19 mouse cellular contexts compared by ENCODE assay signal in the genomic region with DNA sequence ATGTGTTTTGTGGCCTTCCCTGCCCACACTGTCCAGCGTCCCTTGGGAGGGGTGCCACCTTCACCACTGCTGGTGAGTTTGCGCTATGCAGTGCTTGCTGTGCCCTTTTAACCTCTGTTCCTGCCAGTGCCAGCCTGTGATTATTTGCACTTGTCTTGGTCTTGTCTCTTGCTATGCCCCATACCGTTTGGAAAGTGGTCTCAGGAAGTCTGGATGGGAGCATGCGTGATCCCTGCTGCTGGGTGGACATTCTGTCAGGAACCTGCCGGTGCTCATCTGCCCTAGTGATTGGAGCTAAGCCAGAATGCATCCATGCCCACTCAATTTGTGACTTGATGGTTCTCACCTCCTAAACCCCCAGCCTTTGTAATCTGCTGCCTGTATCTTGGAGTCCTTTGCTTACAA. TPM values are rescaled to one million over a fixed set of nuclear protein-coding genes. Genes with fewer than 3 reads are reported as not detected.
DNase-seq lines count a peak whose midpoint lies in the region; ATAC-seq and TF ChIP-seq lines count a peak whose summit lies in the region.
"Had no signal": no experiment of that assay in that cellular context is flagged by ENCODE, and none has a peak within 500 bp of the region (broad histone marks: within the 10 kb centered on the region; RNA-seq: fewer than 3 reads in every experiment).

No protein-coding gene starts in this region.

- intact Hi-C loops in gastrocnemius, postnatal 14 days (cut with DNase I; ENCODE audit: low total_unique reads), result no loop called here

- WGBS in liver, adult 2 months, result 23% methylated on average over 5 of the region's 5 CpGs
- 66% methylated on average over 5 of the region's 5 CpGs for WGBS in liver, embryonic 12.5 days (ENCODE audit: insufficient replicate concordance)
- WGBS in heart, embryonic 12.5 days, result 53% methylated on average over 5 of the region's 5 CpGs
- WGBS in heart, embryonic 16.5 days, result 37% methylated on average over 5 of the region's 5 CpGs
- WGBS in midbrain, embryonic 14.5 days, result 80% methylated on average over 5 of the region's 5 CpGs

- peaks cover 15% of the 10 kb centered on the region for H3K36me3 ChIP-seq in liver, adult 2 months (ENCODE audit: control insufficient read depth, insufficient read depth, low read length)
- peaks cover 61% of the 10 kb centered on the region for H3K36me3 ChIP-seq in liver, embryonic 12.5 days
- peaks cover 60% of the 10 kb centered on the region for H3K36me3 ChIP-seq in heart, embryonic 12.5 days
- H3K36me3 ChIP-seq in heart, embryonic 16.5 days (ENCODE audit: control insufficient read depth, insufficient read depth), result peaks cover 40% of the 10 kb centered on the region
- H3K36me3 ChIP-seq in midbrain, embryonic 14.5 days (ENCODE audit: control insufficient read depth, insufficient read depth, low read length), result peaks cover 64% of the 10 kb centered on the region

- no peaks in the 10 kb centered on the region for H3K9me3 ChIP-seq in liver, embryonic 12.5 days (replicated peaks)
- H3K9me3 ChIP-seq in heart, embryonic 12.5 days (replicated peaks), result no peaks in the 10 kb centered on the region
- no peaks in the 10 kb centered on the region for H3K9me3 ChIP-seq in heart, embryonic 16.5 days (replicated peaks; ENCODE audit: control insufficient read depth, low read length)
- no peaks in the 10 kb centered on the region for H3K9me3 ChIP-seq in midbrain, embryonic 14.5 days (ENCODE audit: control insufficient read depth, low read length)
- H3K9me3 ChIP-seq: limb, embryonic 13.5 days; liver, embryonic 15.5 days; midbrain, embryonic 10.5 days had no signal

- H3K27me3 ChIP-seq in liver, adult 2 months (ENCODE audit: control insufficient read depth, insufficient read depth, low read length), result no peaks in the 10 kb centered on the region
- no peaks in the 10 kb centered on the region for H3K27me3 ChIP-seq in liver, embryonic 12.5 days (replicated peaks)
- H3K27me3 ChIP-seq in heart, embryonic 12.5 days (replicated peaks), result no peaks in the 10 kb centered on the region
- H3K27me3 ChIP-seq in heart, embryonic 16.5 days (ENCODE audit: control insufficient read depth, insufficient read depth, low read length), result no peaks in the 10 kb centered on the region
- H3K27me3 ChIP-seq in midbrain, embryonic 14.5 days (ENCODE audit: control insufficient read depth, insufficient read depth, low read length), result no peaks in the 10 kb centered on the region
- H3K27me3 ChIP-seq: limb, embryonic 13.5 days; liver, embryonic 15.5 days had no signal

- TF ChIP-seq CTCF in liver, adult 2 months (IDR thresholded peaks at IDR 0.05; ENCODE audit: low read depth, low read length), result peak; percentile 44

- H3K4me1 ChIP-seq in liver, adult 2 months (ENCODE audit: control insufficient read depth, insufficient read depth, low read length), result peaks cover 13% of the 10 kb centered on the region
- H3K4me1 ChIP-seq in liver, embryonic 12.5 days, result no peaks in the 10 kb centered on the region
- H3K4me1 ChIP-seq in heart, embryonic 12.5 days (replicated peaks), result peaks cover 46% of the 10 kb centered on the region
- peaks cover 4% of the 10 kb centered on the region; the same call in 1 of the 2 replicates for H3K4me1 ChIP-seq in heart, embryonic 16.5 days (ENCODE audit: control insufficient read depth, insufficient read depth, low read length)
- no peaks in the 10 kb centered on the region for H3K4me1 ChIP-seq in midbrain, embryonic 14.5 days (ENCODE audit: control insufficient read depth, insufficient read depth, low read length)
- H3K4me1 ChIP-seq: limb, embryonic 13.5 days had no signal

- peak overlapping the region; percentile 4; the same call in 1 of the 2 replicates for H3K27ac ChIP-seq in liver, adult 2 months (replicated peaks; ENCODE audit: insufficient read depth, low read depth, low read length)
- no peak overlapping the region for H3K27ac ChIP-seq in liver, embryonic 12.5 days
- H3K27ac ChIP-seq in heart, embryonic 12.5 days (ENCODE audit: poor library complexity, severe bottlenecking), result peak overlapping the region; percentile 49; the same call in 1 of the 2 replicates
- H3K27ac ChIP-seq in heart, embryonic 16.5 days (ENCODE audit: low read length), result peak overlapping the region; percentile 66
- no peak overlapping the region for H3K27ac ChIP-seq in midbrain, embryonic 14.5 days (replicated peaks; ENCODE audit: low read depth, low read length)
- H3K27ac ChIP-seq: hindbrain, embryonic 14.5 days; limb, embryonic 13.5 days; liver, embryonic 15.5 days; midbrain, embryonic 10.5 days had no signal

- no peak for ATAC-seq in liver, embryonic 12.5 days
- ATAC-seq in heart, embryonic 12.5 days (ENCODE audit: insufficient number of reproducible peaks, low FRiP score), result no peak
- ATAC-seq in heart, embryonic 16.5 days (replicated peaks; ENCODE audit: extremely low read depth, insufficient read depth, low FRiP score), result no peak
- no peak for ATAC-seq in midbrain, embryonic 14.5 days (ENCODE audit: low FRiP score, low TSS enrichment)
- ATAC-seq: forebrain, postnatal 0 days had no signal

- DNase-seq in heart, adult 18-20 months, result peak; percentile 49 to 51
- no peak for DNase-seq in heart, adult 8-10 months (ENCODE audit: low spot score)
- peak; percentile 55 for DNase-seq in liver, adult 2 months (ENCODE audit: extremely low read depth, low read depth, low spot score)
- no peak for DNase-seq in midbrain, embryonic 14.5 days
- no peak for DNase-seq in gastrocnemius, postnatal 14 days
- DNase-seq: adrenal gland, adult 8-10 months; B cell, adult 2 months; cerebellum, adult 11-12 months; forebrain, postnatal 0 days; gastrocnemius, postnatal 25 days; right cerebral cortex, postnatal 25 days; thymus, postnatal 14 days had no signal

- no peak overlapping the region for H3K9ac ChIP-seq in liver, adult 2 months (ENCODE audit: low read depth, low read length)
- H3K9ac ChIP-seq in liver, embryonic 12.5 days, result no peak overlapping the region
- H3K9ac ChIP-seq in heart, embryonic 12.5 days, result no peak overlapping the region
- H3K9ac ChIP-seq in heart, embryonic 16.5 days (ENCODE audit: low read length), result no peak overlapping the region
- H3K9ac ChIP-seq in midbrain, embryonic 14.5 days (replicated peaks; ENCODE audit: low read length), result no peak overlapping the region
- H3K9ac ChIP-seq: forebrain, postnatal 0 days; hindbrain, embryonic 14.5 days; limb, embryonic 13.5 days; liver, embryonic 15.5 days had no signal

- H3K79me2 ChIP-seq in liver, adult 2 months (ENCODE audit: control insufficient read depth, insufficient read depth, low read length), result no peaks in the 10 kb centered on the region

- no peak overlapping the region for H3K4me2 ChIP-seq in liver, embryonic 12.5 days
- no peak overlapping the region for H3K4me2 ChIP-seq in heart, embryonic 12.5 days
- no peak overlapping the region for H3K4me2 ChIP-seq in heart, embryonic 16.5 days (ENCODE audit: low read depth, low read length)
- no peak overlapping the region for H3K4me2 ChIP-seq in midbrain, embryonic 14.5 days (ENCODE audit: low read length)
- H3K4me2 ChIP-seq: hindbrain, embryonic 14.5 days; limb, embryonic 13.5 days; liver, embryonic 15.5 days had no signal

- H3K4me3 ChIP-seq in liver, adult 2 months (ENCODE audit: insufficient read depth, low read depth, low read length), result no peak overlapping the region
- H3K4me3 ChIP-seq in liver, embryonic 12.5 days, result no peak overlapping the region
- no peak overlapping the region for H3K4me3 ChIP-seq in heart, embryonic 12.5 days
- no peak overlapping the region for H3K4me3 ChIP-seq in heart, embryonic 16.5 days (ENCODE audit: low read length)
- no peak overlapping the region for H3K4me3 ChIP-seq in midbrain, embryonic 14.5 days (replicated peaks; ENCODE audit: low read depth, low read length)
- H3K4me3 ChIP-seq: limb, embryonic 13.5 days; liver, embryonic 15.5 days; midbrain, embryonic 10.5 days had no signal

- no peak for TF ChIP-seq POLR2A in liver, adult 2 months (IDR thresholded peaks at IDR 0.05; ENCODE audit: extremely low read depth, insufficient read depth, low read length)

RNA-seq across cellular contexts. Expression of gene Anapc7, which starts 29.4 kb away (rescaled TPM):
- 10 to 100 TPM; 31.8 to 32.4 TPM for total RNA-seq in heart, adult 18-20 months (2021)
- total RNA-seq in heart, adult 8-10 months (2022), result 10 to 100 TPM; 30.2 to 35.9 (median 33.9) TPM
- 12.1 and 12.6 TPM in 2 replicates for total RNA-seq in liver, adult 2 months (2014; rRNA removed)
- polyA plus RNA-seq in liver, adult 2 months (2012; rRNA removed), result 12.9 and 14.4 TPM in 2 replicates
- 23.3 and 23.9 TPM in 2 replicates for polyA plus RNA-seq in liver, embryonic 12.5 days (2016; fragmentation: Nextera tagmentation; extraction: Ambion mirVana)
- 32.0 and 35.4 TPM in 2 replicates for polyA plus RNA-seq in heart, embryonic 12.5 days (2016; fragmentation: Nextera tagmentation; extraction: Ambion mirVana)
- polyA plus RNA-seq in heart, embryonic 16.5 days (2015; fragmentation: Nextera tagmentation; extraction: Ambion mirVana), result 39.4 and 40.2 TPM in 2 replicates
- 27.5 and 39.6 TPM in 2 replicates for polyA plus RNA-seq in midbrain, embryonic 14.5 days (2014; fragmentation: Nextera tagmentation; extraction: Ambion mirVana)
- 10 to 100 TPM; 16.6 to 18.1 TPM for total RNA-seq in gastrocnemius, postnatal 14 days (2021)

RNA-seq across cellular contexts. Expression of gene Atp2a2, which starts 51.1 kb away (rescaled TPM):
- over 10,000 TPM; 12,284 to 12,648 TPM for total RNA-seq in heart, adult 18-20 months (2021)
- over 10,000 TPM; 11,934 to 13,904 (median 12,774) TPM for total RNA-seq in heart, adult 8-10 months (2022)
- total RNA-seq in liver, adult 2 months (2014; rRNA removed), result 44.6 and 65.4 TPM in 2 replicates
- 46.0 and 50.5 TPM in 2 replicates for polyA plus RNA-seq in liver, adult 2 months (2012; rRNA removed)
- 44.2 and 45.7 TPM in 2 replicates for polyA plus RNA-seq in liver, embryonic 12.5 days (2016; fragmentation: Nextera tagmentation; extraction: Ambion mirVana)
- 414 and 424 TPM in 2 replicates for polyA plus RNA-seq in heart, embryonic 12.5 days (2016; fragmentation: Nextera tagmentation; extraction: Ambion mirVana)
- polyA plus RNA-seq in heart, embryonic 16.5 days (2015; fragmentation: Nextera tagmentation; extraction: Ambion mirVana), result 306 and 316 TPM in 2 replicates
- 46.5 and 59.3 TPM in 2 replicates for polyA plus RNA-seq in midbrain, embryonic 14.5 days (2014; fragmentation: Nextera tagmentation; extraction: Ambion mirVana)
- 100 to 1,000 TPM; 213 to 317 TPM for total RNA-seq in gastrocnemius, postnatal 14 days (2021)

RNA-seq across cellular contexts. Expression of gene Arpc3, which starts 59.2 kb away (rescaled TPM):
- total RNA-seq in heart, adult 18-20 months (2021), result 10 to 100 TPM; 92.8 to 97.7 TPM
- total RNA-seq in heart, adult 8-10 months (2022), result 10 to 100 TPM; 84.9 to 93.6 (median 88.1) TPM
- total RNA-seq in liver, adult 2 months (2014; rRNA removed), result 93.6 and 119 TPM in 2 replicates
- 93.9 and 121 TPM in 2 replicates for polyA plus RNA-seq in liver, adult 2 months (2012; rRNA removed)
- 101 and 103 TPM in 2 replicates for polyA plus RNA-seq in liver, embryonic 12.5 days (2016; fragmentation: Nextera tagmentation; extraction: Ambion mirVana)
- 105 and 109 TPM in 2 replicates for polyA plus RNA-seq in heart, embryonic 12.5 days (2016; fragmentation: Nextera tagmentation; extraction: Ambion mirVana)
- polyA plus RNA-seq in heart, embryonic 16.5 days (2015; fragmentation: Nextera tagmentation; extraction: Ambion mirVana), result 97.0 and 118 TPM in 2 replicates
- polyA plus RNA-seq in midbrain, embryonic 14.5 days (2014; fragmentation: Nextera tagmentation; extraction: Ambion mirVana), result 62.1 and 196 TPM in 2 replicates
- 10 to 100 TPM; 68.8 to 72.9 TPM for total RNA-seq in gastrocnemius, postnatal 14 days (2021)

Comparison
In these comparisons a context has a peak if more than half of its experiments do, and no peak if none do; other contexts are left out.
1. DNase-seq: peak in heart, adult 18-20 months (2 of 2) and liver, adult 2 months (single experiment); none in heart, adult 8-10 months (single experiment), midbrain, embryonic 14.5 days (single experiment) and gastrocnemius, postnatal 14 days (single experiment).
2. H3K27ac ChIP-seq: peak in liver, adult 2 months (single experiment), heart, embryonic 12.5 days (single experiment) and heart, embryonic 16.5 days (single experiment); none in liver, embryonic 12.5 days (single experiment) and midbrain, embryonic 14.5 days (single experiment).